Mouse (Mus musculus) thymus, postnatal 4 days (tissue): ENCODE measurements around the gene Zfp941.

Experiments
- DNase-seq: peaks from one replicate; pipeline ENCODE4 v3.0.0; 2021

Gene Zfp941

GRCm38 (mm10) chr7:140839556-140839955, 17.6 kb upstream of the Zfp941 start:
- DNase-seq = no peak

GRCm38 (mm10) chr7:140836243-140837115, 14.5 kb upstream of the Zfp941 start:
- DNase-seq = no peak

GRCm38 (mm10) chr7:140835758-140836087, 13.7 kb upstream of the Zfp941 start:
- no peak for DNase-seq

DNA sequence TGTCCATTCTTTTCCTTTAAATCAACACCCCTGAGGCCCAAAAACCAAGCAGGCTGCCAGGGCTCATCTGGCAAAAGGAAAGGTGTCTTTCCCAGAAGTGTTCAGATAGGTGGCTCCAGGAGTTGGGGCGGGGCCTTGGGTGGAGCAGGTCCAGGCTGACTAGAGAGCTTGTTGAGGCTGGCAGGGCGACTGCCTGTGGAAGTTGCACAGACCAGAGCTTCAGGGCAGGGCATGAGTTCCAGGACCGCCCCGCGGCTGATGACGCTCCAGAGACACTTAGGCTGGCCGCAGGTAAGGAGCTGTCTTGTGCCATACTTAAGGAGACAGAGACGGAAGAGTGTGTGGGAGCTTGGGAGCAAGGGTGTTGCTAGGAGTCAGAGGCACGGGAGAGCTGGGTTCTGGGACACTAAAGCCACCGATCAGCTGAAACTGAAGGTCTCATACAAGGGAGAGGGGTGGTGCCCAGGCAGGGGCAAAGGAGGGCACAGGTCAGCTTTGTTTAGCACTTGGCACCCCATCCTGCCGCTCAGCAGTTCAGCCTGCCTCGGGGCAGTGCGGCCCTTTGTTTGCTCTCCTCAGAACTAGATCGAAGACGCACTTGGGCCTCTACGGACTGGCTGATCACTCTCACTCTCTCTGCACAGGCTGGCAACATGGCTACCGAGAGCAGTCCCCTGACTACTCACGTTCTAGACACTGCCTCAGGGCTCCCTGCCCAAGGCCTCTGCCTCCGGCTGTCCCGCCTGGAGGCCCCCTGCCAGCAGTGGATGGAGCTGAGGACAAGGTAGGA, 13.2 kb upstream of the Zfp941 start, which contains the start of gene Urah:
Gene Urah (plus strand): TSS at position 51 of the 790 bp plus-strand sequence.
- no peak for DNase-seq

DNA sequence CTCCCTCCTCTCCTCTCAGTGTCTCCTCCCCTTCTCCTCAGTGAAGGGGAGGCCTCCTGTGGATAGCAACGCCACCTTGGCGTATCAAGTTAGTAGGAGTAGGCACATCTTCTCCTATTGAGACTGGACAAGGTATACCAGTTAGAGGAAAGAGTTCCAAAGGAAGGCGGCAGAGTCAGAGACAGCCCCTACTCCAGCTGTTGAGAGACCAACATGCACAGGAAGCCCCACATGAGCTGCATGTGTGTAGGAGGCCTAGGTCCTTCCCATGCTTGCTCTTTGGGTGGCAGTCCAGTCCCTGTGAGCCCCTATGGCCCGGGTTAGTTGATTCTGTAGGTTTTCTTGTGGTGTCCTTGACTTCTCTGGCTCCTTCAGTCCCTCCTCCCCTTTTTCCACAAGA, 11.4 kb upstream of the Zfp941 start:
- DNase-seq = no peak

GRCm38 (mm10) chr7:140831447-140831846, 9.5 kb upstream of the Zfp941 start:
- no peak for DNase-seq

DNA sequence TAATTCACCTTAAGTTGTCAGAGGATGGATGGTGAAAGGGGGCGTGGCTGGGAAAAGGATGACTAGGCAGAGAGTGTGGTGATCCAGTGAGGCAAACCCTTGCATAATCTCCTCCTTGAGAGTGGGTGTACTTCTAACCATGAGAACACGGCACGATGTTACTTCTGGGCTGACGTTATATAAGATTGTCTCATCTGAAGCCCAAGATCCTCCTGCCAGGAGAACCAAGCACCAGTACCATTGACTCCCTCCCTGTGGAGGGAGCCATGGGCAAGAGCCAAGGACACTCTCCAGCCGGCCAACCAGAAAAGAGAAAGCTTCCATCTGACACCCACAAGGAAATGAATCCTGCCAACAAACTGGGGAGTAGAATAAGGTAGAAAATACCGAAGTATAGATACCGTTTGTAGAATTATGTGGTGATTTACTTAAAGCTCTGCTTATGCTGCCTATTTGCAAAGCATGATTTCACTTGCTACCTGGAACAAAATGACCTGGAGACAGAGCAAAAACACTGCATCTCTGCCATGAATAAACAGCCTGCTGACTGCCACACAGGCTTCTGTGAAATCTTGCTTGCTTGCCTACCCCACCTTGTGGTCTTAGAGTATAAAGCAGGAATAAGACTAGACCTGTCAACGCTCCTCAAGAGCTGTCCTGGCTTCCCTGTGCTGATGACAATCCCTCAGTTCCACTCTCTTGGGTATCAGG, 6.3 kb upstream of the Zfp941 start:
- no peak for DNase-seq

- no peak for DNase-seq
Measured at GRCm38 (mm10) chr7:140822731-140823130, 753 bp upstream of the Zfp941 start.

GRCm38 (mm10) chr7:140821305-140821652, 699 bp downstream of the Zfp941 start:
- DNase-seq = no peak

GRCm38 (mm10) chr7:140820173-140820572, 1.8 kb downstream of the Zfp941 start:
- DNase-seq = no peak

GRCm38 (mm10) chr7:140812850-140813249, 9.1 kb downstream of the Zfp941 start:
- no peak for DNase-seq

DNA sequence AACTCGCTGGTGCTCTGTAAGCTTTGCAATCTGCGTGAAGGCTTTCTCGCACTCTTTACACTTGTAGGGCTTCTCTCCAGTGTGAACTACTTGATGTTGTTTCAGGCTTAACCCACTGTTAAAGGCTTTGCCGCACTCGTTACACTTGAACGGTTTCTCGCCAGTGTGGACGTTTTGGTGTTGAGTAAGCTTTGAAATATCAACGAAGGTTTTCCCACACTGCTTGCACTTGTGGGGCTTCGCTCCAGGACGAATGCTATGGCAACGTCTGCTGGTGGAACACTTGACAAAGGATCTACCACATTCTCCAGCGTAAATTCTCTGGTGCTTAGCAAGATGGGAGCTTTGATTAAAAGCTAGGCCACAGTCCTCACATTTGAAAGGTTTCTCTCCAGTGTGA, 10.3 kb downstream of the Zfp941 start:
- no peak for DNase-seq

GRCm38 (mm10) chr7:140810496-140810895, 11.5 kb downstream of the Zfp941 start:
- peak; percentile 30 for DNase-seq

- peak; percentile 68 for DNase-seq
Measured at GRCm38 (mm10) chr7:140805704-140806103, 16.3 kb downstream of the Zfp941 start.

GRCm38 (mm10) chr7:140802629-140803028, 19.3 kb downstream of the Zfp941 start:
- no peak for DNase-seq

- DNase-seq = no peak
Measured at GRCm38 (mm10) chr7:140798212-140798611, 23.8 kb downstream of the Zfp941 start.

GRCm38 (mm10) chr7:140797619-140798018, 24.4 kb downstream of the Zfp941 start:
- DNase-seq = no peak

- no peak for DNase-seq
Measured at GRCm38 (mm10) chr7:140793541-140793940, 28.4 kb downstream of the Zfp941 start.

DNA sequence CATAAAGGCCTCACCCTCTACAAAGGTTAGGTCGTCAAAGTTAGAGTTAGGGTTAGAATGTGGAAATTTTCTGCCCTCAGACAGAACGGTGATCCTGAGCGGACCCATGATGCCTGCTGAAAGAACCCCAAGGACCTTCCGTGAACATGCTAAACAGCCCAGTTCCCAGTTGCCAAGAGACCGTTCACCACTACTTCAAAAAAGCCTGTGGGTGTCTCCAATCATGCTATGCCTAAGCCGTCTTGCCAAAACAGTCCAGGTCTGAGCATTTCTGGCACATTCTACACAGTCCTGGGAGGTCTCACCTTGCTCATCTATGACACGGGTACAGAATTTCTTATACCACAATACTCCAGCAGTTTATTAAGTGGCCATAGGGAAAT, 33.9 kb downstream of the Zfp941 start:
- DNase-seq = no peak

GRCm38 (mm10) chr7:140787406-140788052, 34.4 kb downstream of the Zfp941 start, which contains the start of gene Syce1:
TSS of gene Syce1 (minus strand) at chr7:140787852.
- DNase-seq = no peak

DNA sequence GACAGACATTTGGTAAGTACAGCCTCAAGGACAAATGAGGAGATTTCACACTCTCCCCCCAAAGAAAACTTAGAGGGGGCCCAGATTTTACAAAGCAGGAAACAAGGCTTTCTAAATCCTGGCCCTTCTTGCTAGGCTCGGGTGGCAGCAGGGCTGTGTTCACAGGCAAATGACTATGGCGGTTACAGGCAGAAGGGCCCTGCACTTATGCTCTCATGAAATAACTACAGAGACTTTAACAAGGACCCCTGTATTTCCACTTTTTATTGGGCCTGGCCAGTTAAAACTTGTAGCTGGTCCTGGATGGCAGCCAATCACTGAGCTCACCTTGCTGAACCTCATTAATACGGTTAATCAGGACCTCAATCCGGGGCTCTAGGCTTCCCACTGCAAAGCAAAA, 41.4 kb downstream of the Zfp941 start:
- DNase-seq = no peak

DNA sequence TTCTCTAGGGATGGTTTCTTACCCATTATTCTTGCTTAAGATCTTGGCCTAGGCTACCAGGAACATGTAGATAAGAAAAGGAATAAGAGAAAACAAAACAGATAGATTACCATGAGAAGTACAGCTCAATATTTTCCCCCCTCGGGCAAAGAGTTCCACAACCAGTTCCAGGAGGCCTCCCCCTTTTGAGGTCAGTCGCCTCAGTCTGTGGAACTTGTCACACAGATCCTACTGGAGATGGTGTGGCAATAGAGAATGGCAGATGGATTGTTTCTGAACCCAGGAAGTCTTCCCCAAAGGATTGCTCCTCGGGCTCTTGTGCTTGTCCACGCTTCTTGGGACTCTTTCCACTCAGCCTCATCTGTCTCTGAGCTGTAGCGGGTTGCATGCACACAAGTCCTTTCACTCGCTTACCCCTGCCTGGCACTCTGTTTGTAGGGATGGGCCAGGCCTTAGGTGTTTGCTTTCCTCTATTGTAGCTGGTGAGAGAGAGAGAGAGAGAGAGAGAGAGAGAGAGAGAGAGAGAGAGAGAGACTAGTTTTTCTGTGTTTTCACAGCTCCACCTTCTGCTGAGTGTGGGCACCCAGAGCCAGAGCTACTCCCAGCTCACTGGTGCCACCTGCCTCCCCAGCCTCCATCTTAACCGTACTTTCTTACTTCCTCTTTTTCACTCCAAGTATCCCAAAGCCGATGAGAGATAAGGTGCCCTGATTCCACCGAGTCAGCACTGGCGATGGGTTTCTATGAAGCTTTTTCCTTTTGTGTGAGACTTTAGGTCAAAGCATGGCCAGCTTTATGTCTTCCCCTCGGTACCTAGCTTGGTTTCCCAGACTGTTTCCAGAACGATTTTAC, 55.9 kb downstream of the Zfp941 start:
- peak; percentile 47 for DNase-seq
